Mouse (Mus musculus): ENCODE measurements around the gene Ubqln3.

The Ubqln3 gene

GRCm38 (mm10) chr7:104143179-104143578 is at the start of gene Ubqln3:
TSS of gene Ubqln3 (minus strand) at chr7:104143279.
- in situ Hi-C loops (cut with MboI; ENCODE audit: low pct_unique_long_range_greater_than_20kb in 1 of 2, low sequenced_read_pairs in 2 of 2, unreplicated experiment in 1 of 2), result no loop called here

- in situ Hi-C loops (cut with MboI; ENCODE audit: low pct_unique_long_range_greater_than_20kb in 1 of 2, low sequenced_read_pairs in 2 of 2, unreplicated experiment in 1 of 2), result loop anchor here in 1 of 2 experiments (25.0 kb wide), 1 partner anchor 421 kb away; the partner anchor contains the start of genes Olfr655, Olfr656 and Olfr657
These were observed 48.2 kb upstream of the Ubqln3 start for GRCm38 (mm10) chr7:104191275-104191674.

- in situ Hi-C loops (cut with MboI; ENCODE audit: low pct_unique_long_range_greater_than_20kb in 1 of 2, low sequenced_read_pairs in 2 of 2, unreplicated experiment in 1 of 2), result loop anchor here in 1 of 2 experiments (25.0 kb wide), 1 partner anchor 429 kb away; the partner anchor contains the start of genes Olfr655, Olfr656 and Olfr657
These were observed 40.2 kb upstream of the Ubqln3 start, which contains the start of gene Olfr648 for GRCm38 (mm10) chr7:104183292-104183691. TSS of gene Olfr648 (minus strand) at chr7:104183392.

- in situ Hi-C loops (cut with MboI; ENCODE audit: low pct_unique_long_range_greater_than_20kb in 1 of 2, low sequenced_read_pairs in 2 of 2, unreplicated experiment in 1 of 2), result loop anchor here in 1 of 2 experiments (25.0 kb wide), 1 partner anchor 433 kb away; the partner anchor contains the start of genes Olfr655, Olfr656 and Olfr657
These were observed 36.0 kb upstream of the Ubqln3 start for GRCm38 (mm10) chr7:104179074-104179473.

- in situ Hi-C loops (cut with MboI; ENCODE audit: low pct_unique_long_range_greater_than_20kb in 1 of 2, low sequenced_read_pairs in 2 of 2, unreplicated experiment in 1 of 2), result loop anchor here in 1 of 2 experiments (25.0 kb wide), 1 partner anchor 434 kb away; the partner anchor contains the start of genes Olfr655, Olfr656 and Olfr657
These were observed 35.5 kb upstream of the Ubqln3 start for GRCm38 (mm10) chr7:104178422-104179054.

- in situ Hi-C loops (cut with MboI; ENCODE audit: low pct_unique_long_range_greater_than_20kb in 1 of 2, low sequenced_read_pairs in 2 of 2, unreplicated experiment in 1 of 2), result loop anchor here in 1 of 2 experiments (25.0 kb wide), 1 partner anchor 437 kb away; the partner anchor contains the start of genes Olfr655, Olfr656 and Olfr657
These were observed 32.0 kb upstream of the Ubqln3 start for GRCm38 (mm10) chr7:104175085-104175484.

- in situ Hi-C loops (cut with MboI; ENCODE audit: low pct_unique_long_range_greater_than_20kb in 1 of 2, low sequenced_read_pairs in 2 of 2, unreplicated experiment in 1 of 2), result no loop called here
These were observed 26.6 kb upstream of the Ubqln3 start for GRCm38 (mm10) chr7:104169634-104170204.

- in situ Hi-C loops (cut with MboI; ENCODE audit: low pct_unique_long_range_greater_than_20kb in 1 of 2, low sequenced_read_pairs in 2 of 2, unreplicated experiment in 1 of 2), result no loop called here
These were observed 24.0 kb upstream of the Ubqln3 start for GRCm38 (mm10) chr7:104167105-104167504.

GRCm38 (mm10) chr7:104150456-104150855 is 7.4 kb upstream of the Ubqln3 start, which contains the start of gene Ubqlnl:
TSS of gene Ubqlnl (minus strand) at chr7:104150556.
- in situ Hi-C loops (cut with MboI; ENCODE audit: low pct_unique_long_range_greater_than_20kb in 1 of 2, low sequenced_read_pairs in 2 of 2, unreplicated experiment in 1 of 2), result no loop called here

- in situ Hi-C loops (cut with MboI; ENCODE audit: low pct_unique_long_range_greater_than_20kb in 1 of 2, low sequenced_read_pairs in 2 of 2, unreplicated experiment in 1 of 2), result no loop called here
These were observed 5.8 kb downstream of the Ubqln3 start, which contains the start of gene Olfr643 for GRCm38 (mm10) chr7:104137305-104137704. TSS of gene Olfr643 (minus strand) at chr7:104137405.

- in situ Hi-C loops (cut with MboI; ENCODE audit: low pct_unique_long_range_greater_than_20kb in 1 of 2, low sequenced_read_pairs in 2 of 2, unreplicated experiment in 1 of 2), result no loop called here
These were observed 13.4 kb downstream of the Ubqln3 start, which contains the start of gene Ubqln5 for GRCm38 (mm10) chr7:104129726-104130125. TSS of gene Ubqln5 (minus strand) at chr7:104129826.

GRCm38 (mm10) chr7:104104757-104104972 is 38.4 kb downstream of the Ubqln3 start, which contains the start of gene Olfr646:
TSS of gene Olfr646 (plus strand) at chr7:104104873.
- in situ Hi-C loops (cut with MboI; ENCODE audit: low pct_unique_long_range_greater_than_20kb in 1 of 2, low sequenced_read_pairs in 2 of 2, unreplicated experiment in 1 of 2), result no loop called here

- in situ Hi-C loops (cut with MboI; ENCODE audit: low pct_unique_long_range_greater_than_20kb in 1 of 2, low sequenced_read_pairs in 2 of 2, unreplicated experiment in 1 of 2), result no loop called here
These were observed 38.9 kb downstream of the Ubqln3 start for GRCm38 (mm10) chr7:104103913-104104756.
